Comparison of ENCODE assay signal across 19 mouse cellular contexts in genomic region chr7:98562966-98563365, GRCm38 (mm10).
DNase-seq lines count a peak whose midpoint lies in the region; ATAC-seq and TF ChIP-seq lines count a peak whose summit lies in the region.
"Had no signal": no experiment of that assay in that cellular context is flagged by ENCODE, and none has a peak within 500 bp of the region (broad histone marks: within the 10 kb centered on the region; RNA-seq: fewer than 3 reads in every experiment).

No protein-coding gene starts in this region.

- WGBS in heart, embryonic 15.5 days, result 64% methylated on average over 5 of the region's 5 CpGs
- WGBS in stomach, embryonic 16.5 days, result 62% methylated on average over 5 of the region's 5 CpGs
- WGBS in stomach, postnatal 0 days, result 64% methylated on average over 5 of the region's 5 CpGs

- no peak for TF ChIP-seq CTCF in stomach, postnatal 0 days (IDR thresholded peaks at IDR 0.05; ENCODE audit: low read depth)

- H3K27me3 ChIP-seq in heart, embryonic 15.5 days, result no peaks in the 10 kb centered on the region
- H3K27me3 ChIP-seq in stomach, embryonic 16.5 days (ENCODE audit: control insufficient read depth, insufficient read depth, low read length), result no peaks in the 10 kb centered on the region
- no peaks in the 10 kb centered on the region for H3K27me3 ChIP-seq in stomach, postnatal 0 days (ENCODE audit: control insufficient read depth, insufficient read depth, low read length)
- H3K27me3 ChIP-seq: forebrain, embryonic 15.5 days had no signal

- H3K36me3 ChIP-seq in heart, embryonic 15.5 days, result no peaks in the 10 kb centered on the region
- H3K36me3 ChIP-seq in stomach, embryonic 16.5 days (ENCODE audit: control insufficient read depth, insufficient read depth, low read length), result no peaks in the 10 kb centered on the region
- no peaks in the 10 kb centered on the region for H3K36me3 ChIP-seq in stomach, postnatal 0 days (ENCODE audit: control insufficient read depth, insufficient read depth, low read length)
- H3K36me3 ChIP-seq: forebrain, embryonic 15.5 days had no signal

- peak overlapping the region; percentile 18; the same call in 1 of the 2 replicates for H3K27ac ChIP-seq in heart, embryonic 15.5 days
- H3K27ac ChIP-seq in stomach, embryonic 16.5 days (ENCODE audit: low read length), result no peak overlapping the region
- H3K27ac ChIP-seq in stomach, postnatal 0 days (replicated peaks), result no peak overlapping the region
- H3K27ac ChIP-seq: forebrain, embryonic 15.5 days; gastrocnemius, adult 2 months had no signal

- no peaks in the 10 kb centered on the region for H3K9me3 ChIP-seq in heart, embryonic 15.5 days (replicated peaks)
- no peaks in the 10 kb centered on the region for H3K9me3 ChIP-seq in stomach, embryonic 16.5 days (replicated peaks; ENCODE audit: control insufficient read depth, low read length)
- no peaks in the 10 kb centered on the region for H3K9me3 ChIP-seq in stomach, postnatal 0 days (ENCODE audit: control insufficient read depth, low read length)
- H3K9me3 ChIP-seq: forebrain, embryonic 15.5 days had no signal

- H3K9ac ChIP-seq in heart, embryonic 15.5 days, result no peak overlapping the region
- H3K9ac ChIP-seq in stomach, embryonic 16.5 days (ENCODE audit: low read length), result 0 out of 2 replicates have a peak overlapping the region, but pooled peaks have one; percentile 10
- H3K9ac ChIP-seq in stomach, postnatal 0 days (ENCODE audit: low read length), result no peak overlapping the region
- H3K9ac ChIP-seq: forebrain, embryonic 15.5 days had no signal

- no peak overlapping the region for H3K4me3 ChIP-seq in heart, embryonic 15.5 days
- H3K4me3 ChIP-seq in stomach, embryonic 16.5 days (replicated peaks; ENCODE audit: low read length), result no peak overlapping the region
- no peak overlapping the region for H3K4me3 ChIP-seq in stomach, postnatal 0 days (ENCODE audit: low read depth, low read length)
- H3K4me3 ChIP-seq: erythroblast, embryonic 14.5 days; forebrain, embryonic 15.5 days; gastrocnemius, adult 2 months had no signal

- peaks cover 16% of the 10 kb centered on the region for H3K4me1 ChIP-seq in heart, embryonic 15.5 days (replicated peaks)
- H3K4me1 ChIP-seq in stomach, embryonic 16.5 days (ENCODE audit: control insufficient read depth, insufficient read depth, low read length), result peaks cover 4% of the 10 kb centered on the region
- no peaks in the 10 kb centered on the region for H3K4me1 ChIP-seq in stomach, postnatal 0 days (replicated peaks; ENCODE audit: control insufficient read depth, insufficient read depth)
- H3K4me1 ChIP-seq: forebrain, embryonic 15.5 days had no signal

- TF ChIP-seq EP300 in stomach, postnatal 0 days (optimal IDR thresholded peaks at IDR 0.05), result no peak

- no peak overlapping the region for H3K4me2 ChIP-seq in heart, embryonic 15.5 days
- H3K4me2 ChIP-seq in stomach, embryonic 16.5 days (ENCODE audit: low read depth, low read length), result no peak overlapping the region
- no peak overlapping the region for H3K4me2 ChIP-seq in stomach, postnatal 0 days (replicated peaks; ENCODE audit: low read depth)
- H3K4me2 ChIP-seq: forebrain, embryonic 15.5 days had no signal

- peak; percentile 32; the same call in 1 of the 2 replicates for ATAC-seq in heart, embryonic 15.5 days (replicated peaks; ENCODE audit: insufficient number of reproducible peaks, insufficient read depth, low FRiP score, low read depth)
- no peak for ATAC-seq in stomach, embryonic 16.5 days (ENCODE audit: insufficient read depth, low FRiP score)
- ATAC-seq in stomach, postnatal 0 days (ENCODE audit: low FRiP score, low TSS enrichment), result no peak
- ATAC-seq: forebrain, embryonic 15.5 days; hindbrain, embryonic 16.5 days had no signal

- no peak for DNase-seq in heart, adult 8-10 months (ENCODE audit: low spot score)
- no peak for DNase-seq in stomach, postnatal 0 days (ENCODE audit: low spot score)
- DNase-seq in thymus, adult 18-20 months, result peak; percentile 78 to 89
- no peak for DNase-seq in embryo, embryonic 11 days
- no peak for DNase-seq in testis, postnatal 10 days (ENCODE audit: low spot score)
- no peak for DNase-seq in frontal cortex, adult 2 months (ENCODE audit: extremely low spot score in 1 of 2, low spot score in 1 of 2)
- DNase-seq: adrenal gland, adult 2 months; cerebellum, postnatal 14 days; gastrocnemius, adult 2 months; heart, adult 11 months; heart, postnatal 36 days; kidney, adult 8-10 months; lung, adult 2 months; right cerebral cortex, adult 18-20 months had no signal

Comparison
In these comparisons a context has a peak if more than half of its experiments do, and no peak if none do; other contexts are left out.
1. DNase-seq: peak in thymus, adult 18-20 months (2 of 2); none in heart, adult 8-10 months (single experiment), stomach, postnatal 0 days (single experiment), embryo, embryonic 11 days (single experiment), testis, postnatal 10 days (single experiment) and frontal cortex, adult 2 months (0 of 2).